Mouse (Mus musculus): ENCODE data around the gene Mtx1. TPM values are rescaled to one million over a fixed set of nuclear protein-coding genes. Genes with fewer than 3 reads are reported as not detected.
A peak's percentile ranks its signal among the peaks of the same experiment; 100 is the strongest.

Mtx1 gene
- polyA plus RNA-seq, 1 experiment from 2014 or later, result 205 TPM

DNA sequence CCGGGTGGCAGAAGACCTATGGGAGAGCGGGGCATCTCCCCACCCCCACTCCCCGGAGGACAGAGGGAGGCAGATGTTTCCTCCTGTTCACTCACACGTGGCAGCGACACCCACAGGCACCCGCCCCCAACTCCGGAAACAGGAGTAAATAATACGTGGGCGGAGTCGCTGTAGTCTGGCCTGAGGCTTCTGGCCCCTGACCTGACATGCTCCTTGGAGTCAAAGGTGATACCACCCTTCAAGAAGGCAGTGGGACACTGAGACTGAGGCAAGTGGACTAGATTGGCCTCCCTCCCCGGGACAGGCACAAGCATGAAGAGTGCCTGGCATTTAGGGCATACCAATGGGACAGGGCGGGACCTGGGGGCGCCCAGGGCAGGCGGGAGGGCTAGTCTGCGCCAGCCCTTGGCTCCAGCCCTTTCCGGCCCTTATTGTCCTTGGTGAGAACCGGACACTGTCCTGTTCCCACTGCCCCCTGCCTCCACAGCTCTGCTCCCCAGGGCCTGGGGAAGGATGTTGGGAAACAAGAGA, 24.5 kb upstream of the Mtx1 start:
- no peak overlapping the region; the same call in 1 of the 2 replicates for H3K27ac ChIP-seq
- peaks cover 29% of the 10 kb centered on the region for H3K4me1 ChIP-seq
- 0 out of 2 replicates have a peak overlapping the region, but pooled peaks have one; percentile 39 for H3K9ac ChIP-seq
- H3K4me2 ChIP-seq (replicated peaks), result peak overlapping the region; percentile 48
- no peak for ATAC-seq (ENCODE audit: low FRiP score, low read depth)
- no peak overlapping the region; the same call in 1 of the 2 replicates for H3K4me3 ChIP-seq
- no peaks in the 10 kb centered on the region for H3K27me3 ChIP-seq
- H3K9me3 ChIP-seq, result no peaks in the 10 kb centered on the region
- WGBS, result 9% methylated on average over 17 of the region's 17 CpGs
- peaks cover 20% of the 10 kb centered on the region; the same call in 1 of the 2 replicates for H3K36me3 ChIP-seq

DNA sequence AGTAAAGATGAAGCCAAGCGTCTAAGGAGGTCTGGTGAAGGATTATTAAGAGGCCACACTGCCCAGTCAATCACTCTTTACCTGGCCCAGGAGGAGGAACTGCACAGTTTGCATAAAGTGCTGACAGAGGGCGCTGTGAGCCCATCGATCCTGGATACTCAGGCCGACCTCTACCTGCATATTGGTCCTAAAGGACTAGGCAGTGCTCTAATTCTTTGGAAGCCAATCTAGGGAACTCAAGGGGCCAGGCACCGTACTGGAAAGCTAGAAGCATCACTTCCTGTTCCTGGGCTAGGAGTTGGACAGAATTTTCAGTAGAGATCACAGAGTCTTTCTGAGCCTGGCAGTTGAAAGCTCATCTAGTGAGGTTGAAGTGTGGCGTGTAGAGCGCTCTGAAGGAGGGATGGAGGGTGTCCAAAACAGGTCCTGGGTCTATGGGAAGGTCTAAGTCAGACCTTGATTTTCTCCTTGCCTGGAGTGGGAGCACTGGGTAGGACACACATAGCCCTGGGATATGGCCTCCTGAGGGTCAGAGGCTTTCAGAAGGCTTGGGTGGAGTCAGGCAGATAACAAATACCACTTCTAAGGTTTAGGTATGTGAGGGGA, 23.6 kb upstream of the Mtx1 start:
- peaks cover 20% of the 10 kb centered on the region; the same call in 1 of the 2 replicates for H3K36me3 ChIP-seq
- no peak for ATAC-seq (ENCODE audit: low FRiP score, low read depth)
- no peak overlapping the region for H3K27ac ChIP-seq
- H3K27me3 ChIP-seq, result no peaks in the 10 kb centered on the region
- peaks cover 34% of the 10 kb centered on the region for H3K4me1 ChIP-seq
- peak overlapping the region; percentile 48; the same call in 1 of the 2 replicates for H3K4me2 ChIP-seq (replicated peaks)
- H3K9ac ChIP-seq, result 0 out of 2 replicates have a peak overlapping the region, but pooled peaks have one; percentile 39
- 21% methylated on average over 7 of the region's 7 CpGs for WGBS
- no peaks in the 10 kb centered on the region for H3K9me3 ChIP-seq
- no peak overlapping the region for H3K4me3 ChIP-seq

DNA sequence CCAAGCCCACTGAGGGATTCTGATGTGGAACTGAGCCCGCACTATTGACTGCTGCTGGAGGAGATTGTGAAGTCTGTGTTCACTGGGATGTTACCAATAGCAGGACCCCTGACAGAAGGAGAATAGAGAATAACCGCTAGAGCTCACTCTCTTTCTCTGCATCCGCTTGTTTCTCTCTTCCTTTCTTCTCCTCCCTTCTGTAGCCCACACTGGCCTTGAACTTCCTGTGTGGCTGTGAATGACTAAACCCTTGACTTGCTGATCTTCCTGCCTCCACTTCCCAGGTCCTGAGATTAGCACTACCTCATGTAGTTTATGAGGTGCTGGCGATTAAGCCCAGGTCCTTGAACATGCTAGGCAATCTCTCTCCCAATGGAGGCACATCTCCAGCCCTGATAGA, 20.6 kb upstream of the Mtx1 start:
- Histone ChIP-seq H3K4me2 (replicated peaks) (peak overlapping the region; percentile 91), H3K27me3 (no peaks in the 10 kb centered on the region), H3K4me3 (peak overlapping the region; percentile 77), H3K9me3 (no peaks in the 10 kb centered on the region), H3K4me1 (peaks cover 57% of the 10 kb centered on the region), H3K9ac (peak overlapping the region; percentile 87), H3K36me3 (peaks cover 20% of the 10 kb centered on the region; the same call in 1 of the 2 replicates), H3K27ac (no peak overlapping the region)
- 87% methylated on average over 4 of the region's 4 CpGs for WGBS
- ATAC-seq (ENCODE audit: low FRiP score, low read depth), result no peak

DNA sequence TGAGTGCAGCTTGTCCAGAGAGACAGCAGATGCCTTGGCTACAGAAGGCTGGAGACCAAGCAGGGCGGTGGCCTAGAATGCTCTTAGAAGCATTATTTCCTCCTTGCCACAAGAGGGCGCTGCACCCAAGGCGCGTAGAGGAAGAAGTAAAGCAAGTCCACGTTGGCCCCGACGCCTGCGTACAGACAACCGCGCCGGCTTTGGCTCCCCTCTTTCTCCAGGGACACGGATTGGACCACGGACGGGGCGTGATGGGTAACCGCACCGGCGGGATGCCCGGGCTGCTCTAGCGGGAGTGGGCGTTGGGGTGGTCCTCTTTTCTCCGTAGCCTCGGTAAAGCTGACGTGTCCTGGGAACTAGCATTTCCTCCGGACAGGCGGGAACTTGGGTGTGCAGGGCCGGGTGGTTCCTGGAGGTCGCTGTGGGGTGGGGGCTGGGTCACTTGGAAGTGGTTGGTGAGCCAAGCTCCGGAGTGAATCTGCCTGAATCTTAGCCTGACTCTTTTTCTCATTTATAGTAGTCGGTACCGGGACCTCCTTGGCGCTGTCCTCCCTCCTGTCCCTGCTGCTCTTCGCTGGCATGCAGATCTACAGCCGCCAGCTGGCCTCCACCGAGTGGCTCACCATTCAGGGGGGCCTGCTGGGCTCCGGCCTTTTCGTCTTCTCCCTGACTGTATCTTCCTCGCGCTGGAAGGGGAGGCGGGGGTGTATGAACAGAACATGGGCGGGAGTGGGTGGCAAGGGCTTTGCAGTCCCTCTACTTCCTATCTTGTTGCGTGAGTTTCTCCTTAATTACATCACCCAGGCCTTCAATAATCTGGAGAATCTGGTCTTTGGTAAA, 19.6 kb upstream of the Mtx1 start, which contains the start of gene Trim46:
Gene Trim46 (minus strand): TSS at position 49 of the 840 bp plus-strand sequence.
- Histone ChIP-seq H3K9me3 (no peaks in the 10 kb centered on the region), H3K4me1 (peaks cover 52% of the 10 kb centered on the region), H3K36me3 (peaks cover 29% of the 10 kb centered on the region), H3K4me2 (replicated peaks) (peak within 1 kb of the TSS; percentile 91), H3K27me3 (no peaks in the 10 kb centered on the region), H3K27ac (peak within 1 kb of the TSS; percentile 74), H3K4me3 (peak within 1 kb of the TSS; percentile 77), H3K9ac (peak within 1 kb of the TSS; percentile 87)
- ATAC-seq (ENCODE audit: low FRiP score, low read depth), result peak; percentile 73
- WGBS, result under 1% methylated on average over 42 of the region's 42 CpGs

DNA sequence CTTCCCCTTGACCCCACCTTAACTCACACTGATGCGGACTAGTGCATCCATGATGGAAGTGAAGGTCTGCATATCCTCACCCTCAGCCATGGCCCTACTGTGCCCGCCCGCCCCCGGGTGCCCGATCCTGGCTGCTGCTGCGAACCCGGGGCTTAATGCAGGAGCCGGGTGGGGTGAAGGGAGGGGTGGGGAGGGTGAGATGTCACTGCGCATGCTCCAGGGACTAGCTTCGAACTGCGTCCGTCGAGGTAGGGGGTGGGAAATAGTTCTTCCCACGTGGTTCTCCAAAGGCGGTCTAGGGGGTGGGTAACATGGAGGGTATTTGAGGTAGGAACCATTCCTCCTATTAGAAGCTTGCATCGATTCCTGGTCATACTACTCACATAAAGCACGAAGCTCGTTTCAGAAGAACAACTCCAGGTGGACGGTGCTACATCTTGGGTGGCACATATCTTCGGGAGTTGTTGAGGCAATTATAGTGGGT, 18.8 kb upstream of the Mtx1 start, which contains the start of gene Krtcap2:
Gene Krtcap2 (plus strand): TSS at position 279 of the 484 bp plus-strand sequence.
- H3K27ac ChIP-seq, result peak within 1 kb of the TSS; percentile 74
- H3K4me2 ChIP-seq (replicated peaks), result peak within 1 kb of the TSS; percentile 91
- H3K27me3 ChIP-seq, result no peaks in the 10 kb centered on the region
- H3K9me3 ChIP-seq, result no peaks in the 10 kb centered on the region
- peak; percentile 21; the same call in 1 of the 2 replicates for ATAC-seq (ENCODE audit: low FRiP score, low read depth)
- peak within 1 kb of the TSS; percentile 87 for H3K9ac ChIP-seq
- peaks cover 35% of the 10 kb centered on the region for H3K36me3 ChIP-seq
- H3K4me3 ChIP-seq, result peak within 1 kb of the TSS; percentile 77
- WGBS, result 3% methylated on average over 19 of the region's 20 CpGs
- peaks cover 45% of the 10 kb centered on the region for H3K4me1 ChIP-seq

DNA sequence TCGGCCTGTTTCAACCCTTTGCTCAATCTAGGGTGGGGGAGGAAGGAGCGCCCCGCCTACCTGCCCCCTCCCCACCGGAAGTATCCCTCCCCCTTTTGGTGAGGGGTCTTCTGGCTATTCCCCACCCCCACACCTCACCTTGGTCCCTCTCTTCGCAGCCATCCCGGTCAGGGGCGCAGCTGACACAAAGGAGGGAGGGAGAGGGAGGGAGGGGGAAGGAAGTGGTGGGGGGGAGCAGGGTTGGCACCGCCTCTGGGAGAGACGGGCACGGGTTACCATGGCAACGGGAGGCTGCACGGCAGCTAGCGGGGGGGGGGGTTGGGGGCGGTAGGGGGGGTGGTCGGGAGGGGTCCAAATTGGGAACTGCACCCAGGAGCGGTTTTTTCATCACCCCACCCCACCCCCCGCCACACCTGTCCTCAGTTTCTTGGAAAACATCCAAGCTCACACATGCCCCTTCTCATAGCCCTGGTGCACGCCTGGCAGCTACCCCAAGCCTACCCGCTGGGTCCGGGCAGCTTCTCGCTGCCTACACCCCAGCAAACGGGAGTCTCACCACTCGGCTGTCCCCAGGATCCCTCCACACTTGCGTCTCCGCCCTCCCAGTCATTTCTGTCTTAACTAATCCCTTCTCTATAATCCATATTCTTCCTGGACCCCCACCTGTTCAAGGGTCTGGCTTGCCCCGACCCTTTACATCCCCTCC, 18.2 kb upstream of the Mtx1 start:
- peak; percentile 41; the same call in 1 of the 2 replicates for ATAC-seq (ENCODE audit: low FRiP score, low read depth)
- H3K9me3 ChIP-seq, result no peaks in the 10 kb centered on the region
- H3K4me3 ChIP-seq, result peak overlapping the region; percentile 77
- H3K4me2 ChIP-seq (replicated peaks), result peak overlapping the region; percentile 91
- H3K36me3 ChIP-seq, result peaks cover 40% of the 10 kb centered on the region
- H3K27ac ChIP-seq, result peak overlapping the region; percentile 74
- under 1% methylated on average over 19 of the region's 26 CpGs for WGBS
- H3K27me3 ChIP-seq, result no peaks in the 10 kb centered on the region
- peaks cover 39% of the 10 kb centered on the region for H3K4me1 ChIP-seq
- peak overlapping the region; percentile 58 for H3K9ac ChIP-seq

DNA sequence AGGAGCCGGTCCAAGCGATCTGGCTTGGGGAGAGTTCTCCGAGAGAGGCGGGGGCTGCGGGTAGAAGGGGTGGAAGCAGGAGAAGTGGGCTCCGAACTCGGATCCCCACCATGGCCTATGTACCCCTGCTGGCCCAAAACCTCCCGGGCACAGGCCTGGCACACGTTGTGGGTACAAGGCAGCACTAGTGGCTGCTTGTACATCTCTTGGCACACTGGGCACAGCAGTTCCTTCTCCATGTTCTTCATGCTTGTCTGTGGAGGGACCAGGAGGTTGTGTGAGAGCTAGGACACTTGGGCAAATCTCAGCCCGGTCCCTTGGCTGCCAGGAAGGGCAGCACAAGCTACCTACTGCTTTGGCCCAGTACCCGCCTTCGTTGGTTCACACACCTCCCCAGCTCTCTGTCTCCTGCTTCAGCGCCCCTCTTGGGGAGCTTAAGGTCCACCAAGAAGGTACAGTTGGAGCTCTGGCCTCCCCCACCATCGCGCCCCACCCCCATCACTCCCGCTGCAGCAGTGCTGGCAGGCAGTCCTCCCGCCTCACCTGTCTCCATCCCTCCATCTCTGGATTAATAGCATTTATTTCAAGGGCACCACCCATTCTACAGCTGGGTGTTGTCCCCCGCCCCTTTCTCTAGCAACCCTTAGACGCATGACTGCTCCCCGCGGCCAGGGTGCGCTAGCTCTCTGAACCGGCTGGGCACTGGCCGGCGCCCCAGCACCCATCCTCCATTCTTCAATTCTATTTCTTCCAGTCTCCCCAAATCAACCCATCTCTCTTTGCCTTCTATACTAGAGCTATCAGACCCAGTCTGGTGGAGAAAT, 17.5 kb upstream of the Mtx1 start:
- peaks cover 40% of the 10 kb centered on the region for H3K36me3 ChIP-seq
- peak overlapping the region; percentile 91 for H3K4me2 ChIP-seq (replicated peaks)
- H3K4me1 ChIP-seq, result peaks cover 39% of the 10 kb centered on the region
- 12% methylated on average over 25 of the region's 25 CpGs for WGBS
- ATAC-seq (ENCODE audit: low FRiP score, low read depth), result 0 out of 2 replicates have a peak, but pooled peaks have one; percentile 10
- no peaks in the 10 kb centered on the region for H3K9me3 ChIP-seq
- peak overlapping the region; percentile 77 for H3K4me3 ChIP-seq
- H3K27me3 ChIP-seq, result no peaks in the 10 kb centered on the region
- peak overlapping the region; percentile 58 for H3K9ac ChIP-seq
- H3K27ac ChIP-seq, result peak overlapping the region; percentile 74

DNA sequence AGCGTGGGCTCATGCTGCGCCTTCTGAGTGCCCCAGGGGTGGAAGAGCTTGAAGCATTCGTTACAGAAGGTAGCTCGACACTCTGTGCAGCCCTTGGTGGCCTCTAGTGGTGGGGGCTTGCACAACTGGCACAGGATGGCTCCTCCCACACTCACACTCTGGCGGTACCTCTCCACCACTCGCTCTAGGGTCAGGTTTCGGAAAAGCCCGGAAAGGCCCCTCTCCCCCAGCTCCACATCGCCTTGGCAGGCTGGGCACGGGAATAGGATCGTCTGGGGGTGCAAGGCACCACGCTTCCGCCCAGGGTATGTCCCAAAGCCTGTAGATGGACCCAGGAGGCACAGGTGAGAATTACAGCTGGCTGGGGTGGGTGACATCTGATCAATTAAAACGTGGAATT, 16.7 kb upstream of the Mtx1 start:
- peak; percentile 32; the same call in 1 of the 2 replicates for ATAC-seq (ENCODE audit: low FRiP score, low read depth)
- WGBS, result 10% methylated on average over 14 of the region's 14 CpGs

DNA sequence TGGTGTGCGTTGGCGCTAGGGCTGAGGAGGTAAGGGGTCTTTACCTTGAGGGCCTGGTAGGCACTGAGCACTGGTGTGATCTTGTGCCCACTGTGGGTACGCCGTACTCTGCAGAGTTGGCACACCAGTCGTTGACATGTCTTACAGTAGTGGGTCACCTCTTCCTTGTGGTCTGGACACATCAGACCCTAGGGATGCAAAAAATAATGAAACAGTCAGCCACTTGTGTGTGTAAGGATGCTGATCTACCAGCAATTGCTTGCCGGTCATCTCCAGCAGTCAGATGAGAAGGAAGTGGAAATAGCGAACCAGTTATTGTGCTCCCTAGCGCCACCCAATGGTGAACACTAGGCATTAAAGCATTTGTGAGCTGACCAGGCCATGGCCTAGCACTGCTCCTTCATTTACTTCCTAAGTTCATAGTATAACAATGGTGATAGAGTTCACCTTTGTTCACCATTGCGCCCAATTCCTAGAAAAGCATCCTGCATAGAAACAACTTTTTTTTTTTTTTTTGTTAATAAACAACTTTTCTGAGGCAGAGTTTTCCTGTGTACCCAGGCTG, 15.5 kb upstream of the Mtx1 start:
- H3K27me3 ChIP-seq, result no peaks in the 10 kb centered on the region
- H3K36me3 ChIP-seq, result peaks cover 42% of the 10 kb centered on the region
- H3K27ac ChIP-seq, result no peak overlapping the region
- no peak overlapping the region for H3K4me2 ChIP-seq (replicated peaks)
- H3K9ac ChIP-seq, result no peak overlapping the region
- H3K4me1 ChIP-seq, result peaks cover 33% of the 10 kb centered on the region
- ATAC-seq (ENCODE audit: low FRiP score, low read depth), result no peak
- H3K9me3 ChIP-seq, result no peaks in the 10 kb centered on the region
- H3K4me3 ChIP-seq, result no peak overlapping the region
- 73% methylated on average over 9 of the region's 9 CpGs for WGBS

More for the DNA sequence above, 16.7 kb upstream of the Mtx1 start:
- Histone ChIP-seq H3K4me3 (peak overlapping the region; percentile 77), H3K27me3 (no peaks in the 10 kb centered on the region), H3K4me1 (peaks cover 39% of the 10 kb centered on the region), H3K36me3 (peaks cover 41% of the 10 kb centered on the region), H3K4me2 (replicated peaks) (peak overlapping the region; percentile 91), H3K9ac (peak overlapping the region; percentile 58), H3K27ac (peak overlapping the region; percentile 10; the same call in 1 of the 2 replicates), H3K9me3 (no peaks in the 10 kb centered on the region)

DNA sequence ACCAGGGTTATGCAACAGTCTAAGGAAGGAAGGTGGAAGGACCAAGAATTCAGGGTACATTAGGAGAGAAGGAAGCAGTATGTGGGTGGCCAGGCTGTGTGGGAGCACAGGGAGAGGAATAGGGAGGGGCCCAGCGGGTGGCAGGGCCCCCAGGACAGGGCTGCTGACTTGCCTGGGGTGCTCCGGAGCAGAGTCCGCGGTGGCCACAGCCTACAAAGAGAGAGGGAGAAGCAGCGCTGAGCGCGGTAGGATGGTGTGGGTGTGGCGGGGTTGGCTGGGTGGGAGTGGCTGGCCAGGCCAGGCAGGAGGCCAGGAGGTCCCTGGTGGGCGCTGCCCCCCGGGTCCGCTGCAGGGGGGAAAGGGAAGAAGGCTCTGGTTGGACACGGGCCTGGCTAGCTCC, 11.6 kb upstream of the Mtx1 start:
- Histone ChIP-seq H3K4me2 (replicated peaks) (no peak overlapping the region), H3K27ac (no peak overlapping the region), H3K4me3 (no peak overlapping the region), H3K4me1 (peaks cover 4% of the 10 kb centered on the region), H3K9me3 (no peaks in the 10 kb centered on the region), H3K9ac (no peak overlapping the region), H3K27me3 (no peaks in the 10 kb centered on the region), H3K36me3 (peaks cover 77% of the 10 kb centered on the region)
- 77% methylated on average over 11 of the region's 12 CpGs for WGBS
- ATAC-seq (ENCODE audit: low FRiP score, low read depth), result no peak

Data from limb, embryonic 13.5 days (tissue).